Mouse (Mus musculus) lung, adult 2 months (tissue): ENCODE measurements around the gene Npnt.

Source experiments
- CTCF ChIP-seq: fragments of 200-500 bp; IDR thresholded peaks from 2 replicates; pipeline ENCODE4 v1.5.1; 2011; ENCODE audit warnings: mild to moderate bottlenecking, low read length, control low read depth; ENCODE audit not compliant: insufficient read depth
- POLR2A ChIP-seq: fragments of 200-500 bp; IDR thresholded peaks from 2 replicates; pipeline ENCODE4 v1.6.1; 2011; ENCODE audit warnings: low read depth, mild to moderate bottlenecking, control low read depth, low read length, borderline replicate concordance; ENCODE audit errors: extremely low read depth

DNA sequence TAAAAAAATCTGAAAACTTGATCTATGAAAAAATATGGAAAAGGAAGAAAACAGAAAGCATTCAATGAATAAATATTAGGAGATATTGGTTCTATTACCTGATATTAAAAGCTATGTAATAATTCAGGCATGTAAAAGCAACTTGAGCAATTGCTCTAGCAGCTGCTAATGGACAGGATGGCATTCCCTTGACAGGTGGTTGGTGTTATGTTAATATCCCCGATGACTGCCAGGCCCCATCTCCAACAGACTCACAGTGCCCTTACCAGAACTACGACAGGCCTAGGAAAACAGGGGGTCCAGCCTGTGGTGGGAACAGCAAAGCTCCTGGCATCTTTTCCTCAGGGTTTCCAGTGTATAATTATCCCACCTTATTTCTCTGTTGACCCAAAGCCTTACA, 37.7 kb downstream of the Npnt start:
- TF ChIP-seq CTCF (no peak), POLR2A (no peak)
